Mouse (Mus musculus) left cerebral cortex, adult 9 months (tissue): ENCODE data around the gene Gfer.
"Not testable (repeated sequence)": the region's sequence is repeated elsewhere in the genome, so short reads cannot be mapped to it uniquely, and the experiment has no call there.

Experiments used
- DNase-seq, 2 experiments: peaks; one replicate each; pipeline ENCODE4 v3.0.0; 2022; ENCODE audit warnings: low spot score in 2 of 2

Gene Gfer

DNA sequence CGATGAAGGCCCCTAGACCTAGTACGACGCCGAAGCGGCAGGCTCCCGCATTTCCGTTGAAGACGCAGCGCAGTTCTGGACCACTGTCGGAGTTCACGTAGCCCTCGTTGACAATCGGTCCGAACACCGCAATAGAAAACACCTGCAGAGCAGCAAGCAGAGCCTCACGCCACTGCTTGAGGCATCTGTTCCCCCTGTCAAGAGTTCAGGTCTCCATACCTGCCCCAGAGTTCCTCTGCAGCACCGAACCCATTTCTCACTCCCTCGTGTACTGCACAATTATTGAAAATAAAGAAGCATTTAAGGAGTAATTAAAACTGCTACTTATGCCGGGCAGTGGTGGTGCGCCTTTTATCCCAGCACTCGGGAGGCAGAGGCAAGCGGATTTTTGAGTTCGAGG, 8.4 kb downstream of the Gfer start:
- DNase-seq = no peak

DNA sequence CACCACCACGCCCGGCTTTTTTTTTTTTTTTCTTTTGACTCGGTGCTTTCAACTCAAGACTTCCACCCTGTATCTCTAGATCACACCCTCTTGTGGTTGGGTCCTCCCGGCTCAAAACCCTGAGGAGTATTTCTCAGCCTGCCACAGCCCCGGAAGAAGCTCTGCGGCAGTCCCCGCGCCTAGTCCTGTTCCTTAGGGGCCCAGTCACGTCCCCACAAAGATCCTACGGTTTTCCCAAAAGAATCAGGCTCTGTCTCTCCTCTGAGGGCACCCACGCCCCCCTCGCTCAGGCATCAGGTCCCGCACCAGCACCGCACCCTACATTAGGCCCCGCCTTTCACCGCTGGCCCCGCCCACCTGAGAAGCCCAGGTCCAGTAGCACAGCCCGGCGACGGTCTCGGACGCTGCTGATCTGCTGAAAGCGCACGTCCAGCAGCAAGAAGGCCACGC, 8.8 kb downstream of the Gfer start:
- DNase-seq = no peak

DNA sequence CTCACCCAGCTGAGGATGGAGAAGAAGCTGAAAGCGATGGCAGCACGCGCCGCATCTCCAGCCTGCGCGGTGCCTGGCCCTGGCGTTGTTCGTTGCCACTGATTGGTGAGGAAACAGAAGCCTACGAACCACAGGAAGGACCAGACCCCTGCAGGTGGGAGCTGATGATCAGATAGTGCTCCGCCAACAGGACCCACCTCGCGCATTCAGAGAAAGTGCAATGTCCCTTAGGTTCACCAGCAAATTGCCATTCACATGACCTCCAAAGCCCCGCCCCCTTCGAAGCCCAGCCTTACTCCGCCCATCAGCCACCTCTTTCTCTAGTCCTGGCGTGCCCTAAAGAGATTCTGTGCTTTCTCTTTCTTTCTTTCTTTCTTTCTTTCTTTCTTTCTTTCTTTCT, 9.4 kb downstream of the Gfer start:
- DNase-seq = no peak

DNA sequence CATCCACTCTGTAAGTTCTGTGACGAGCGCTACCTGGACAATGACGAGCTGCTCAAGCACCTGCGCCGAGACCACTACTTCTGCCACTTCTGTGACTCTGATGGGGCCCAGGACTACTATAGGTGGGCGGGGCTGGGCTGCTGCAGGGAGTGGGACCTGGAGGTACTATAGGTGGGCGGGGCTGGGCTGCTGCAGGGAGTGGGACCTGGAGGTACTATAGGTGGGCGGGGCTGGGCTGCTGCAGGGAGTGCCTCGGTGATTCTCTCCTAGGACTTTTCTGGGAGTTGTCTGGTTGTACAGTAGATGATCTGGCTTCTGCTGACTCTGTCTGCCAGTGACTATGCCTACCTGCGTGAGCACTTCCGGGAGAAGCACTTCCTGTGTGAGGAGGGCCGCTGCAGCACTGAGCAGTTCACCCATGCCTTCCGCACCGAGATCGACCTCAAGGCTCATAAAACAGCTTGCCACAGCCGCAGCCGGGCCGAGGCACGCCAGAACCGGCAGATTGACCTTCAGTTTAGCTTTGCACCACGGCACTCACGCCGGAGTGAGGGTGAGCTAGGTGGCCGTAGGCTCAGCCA, 18.4 kb downstream of the Gfer start:
- no peak for DNase-seq

GRCm38 (mm10) chr17:24676877-24677276, 19.1 kb downstream of the Gfer start:
- no peak for DNase-seq

DNA sequence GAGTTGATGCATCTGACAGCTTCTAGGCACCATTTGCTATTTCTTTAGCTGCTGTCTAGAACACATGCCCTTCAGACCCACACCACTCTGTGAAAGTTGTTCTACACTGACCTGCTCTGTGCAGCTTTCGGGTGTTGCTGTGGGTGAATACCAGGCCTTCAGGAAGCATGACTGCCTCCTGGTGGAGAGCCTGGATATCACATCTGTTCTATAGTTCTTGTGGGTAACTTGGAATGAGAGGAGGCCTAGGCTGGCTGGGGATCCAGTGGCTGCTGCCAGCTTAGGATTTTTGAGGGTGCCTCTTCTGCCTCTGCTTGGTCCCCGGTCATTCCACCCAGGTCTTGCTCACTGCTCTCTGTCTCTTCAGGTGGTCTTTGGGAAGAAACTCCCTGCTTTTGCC, 19.8 kb downstream of the Gfer start:
- DNase-seq = peak in 1 of 2 experiments; percentile 70

- DNase-seq = peak in 1 of 2 experiments; percentile 66
Measured at GRCm38 (mm10) chr17:24674277-24674676, 21.7 kb downstream of the Gfer start.

DNA sequence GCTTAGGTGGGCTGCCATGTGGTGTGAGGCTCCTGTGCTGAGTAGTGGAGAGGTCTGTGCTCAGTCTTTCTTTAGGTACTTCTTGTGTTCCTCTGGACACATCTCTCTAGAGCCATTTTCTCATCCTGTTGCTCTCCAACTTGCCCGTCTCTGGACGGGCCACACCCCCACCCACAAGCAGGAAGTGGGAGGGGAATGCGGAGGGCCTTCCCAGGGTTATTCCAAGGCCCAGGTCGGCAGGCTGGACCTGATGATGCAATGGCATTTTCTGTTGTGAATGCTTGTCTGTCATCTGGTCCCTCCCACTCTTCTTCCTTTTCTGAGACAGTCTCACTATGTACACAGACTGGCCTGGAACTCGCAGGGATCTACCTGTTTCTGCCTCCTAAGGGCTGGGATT, 23.8 kb downstream of the Gfer start:
- no peak for DNase-seq

GRCm38 (mm10) chr17:24671346-24671745, 24.6 kb downstream of the Gfer start:
- DNase-seq = no peak

DNA sequence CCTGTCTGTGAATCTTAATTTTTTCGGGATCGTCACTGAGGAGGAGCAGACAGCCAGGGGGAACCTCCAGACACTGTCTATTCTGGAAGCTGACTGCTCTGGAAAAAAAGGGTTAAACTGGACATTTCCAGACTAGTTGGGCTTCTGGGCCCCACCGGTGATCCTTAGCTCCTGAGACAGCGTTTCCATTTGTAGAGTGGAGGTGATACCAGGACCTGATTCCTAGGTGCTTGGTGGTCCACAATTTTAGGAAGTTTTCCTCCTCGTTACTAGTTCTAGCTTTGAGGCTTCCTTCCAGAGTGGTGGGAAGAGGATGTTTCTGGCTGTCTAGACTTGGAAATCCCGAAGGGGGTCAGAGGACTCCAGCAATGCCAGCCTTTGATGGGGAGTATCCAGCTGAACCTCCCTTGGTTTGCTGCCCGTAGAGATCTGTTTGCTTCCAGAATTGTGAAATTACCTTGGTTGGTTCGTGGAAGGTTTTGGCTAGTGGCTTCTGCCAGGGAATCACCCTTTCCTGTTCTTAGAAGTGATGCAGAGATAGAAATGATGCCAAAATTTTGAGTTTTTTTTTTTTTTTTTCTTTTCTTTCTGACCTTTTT, 25.6 kb downstream of the Gfer start:
- no peak for DNase-seq

- peak; percentile 85 to 93 for DNase-seq
Measured at GRCm38 (mm10) chr17:24669545-24670245, 26.3 kb downstream of the Gfer start, which contains the start of gene Zfp598. Zfp598 (plus strand) TSS chr17:24669687.

DNA sequence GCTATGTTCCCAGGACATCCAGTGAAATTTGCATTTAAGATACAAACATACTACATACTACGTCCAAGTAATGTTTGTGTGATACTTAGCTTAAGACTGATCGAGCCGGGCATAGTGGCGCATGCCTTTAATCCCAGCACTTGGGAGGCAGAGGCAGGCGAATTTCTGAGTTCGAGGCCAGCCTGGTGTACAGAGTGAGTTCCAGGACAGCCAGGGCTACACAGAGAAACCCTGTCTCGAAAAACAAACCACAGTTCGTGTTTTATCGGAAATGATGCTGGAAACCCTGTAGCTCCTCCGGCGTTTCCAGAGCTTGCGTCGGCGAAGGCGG, 26.8 kb downstream of the Gfer start:
- DNase-seq = not testable (repeated sequence)

- DNase-seq = peak in 1 of 2 experiments; percentile 59
Measured at GRCm38 (mm10) chr17:24667416-24667815, 28.5 kb downstream of the Gfer start.

GRCm38 (mm10) chr17:24667011-24667410, 28.9 kb downstream of the Gfer start:
- not testable (repeated sequence) for DNase-seq

DNA sequence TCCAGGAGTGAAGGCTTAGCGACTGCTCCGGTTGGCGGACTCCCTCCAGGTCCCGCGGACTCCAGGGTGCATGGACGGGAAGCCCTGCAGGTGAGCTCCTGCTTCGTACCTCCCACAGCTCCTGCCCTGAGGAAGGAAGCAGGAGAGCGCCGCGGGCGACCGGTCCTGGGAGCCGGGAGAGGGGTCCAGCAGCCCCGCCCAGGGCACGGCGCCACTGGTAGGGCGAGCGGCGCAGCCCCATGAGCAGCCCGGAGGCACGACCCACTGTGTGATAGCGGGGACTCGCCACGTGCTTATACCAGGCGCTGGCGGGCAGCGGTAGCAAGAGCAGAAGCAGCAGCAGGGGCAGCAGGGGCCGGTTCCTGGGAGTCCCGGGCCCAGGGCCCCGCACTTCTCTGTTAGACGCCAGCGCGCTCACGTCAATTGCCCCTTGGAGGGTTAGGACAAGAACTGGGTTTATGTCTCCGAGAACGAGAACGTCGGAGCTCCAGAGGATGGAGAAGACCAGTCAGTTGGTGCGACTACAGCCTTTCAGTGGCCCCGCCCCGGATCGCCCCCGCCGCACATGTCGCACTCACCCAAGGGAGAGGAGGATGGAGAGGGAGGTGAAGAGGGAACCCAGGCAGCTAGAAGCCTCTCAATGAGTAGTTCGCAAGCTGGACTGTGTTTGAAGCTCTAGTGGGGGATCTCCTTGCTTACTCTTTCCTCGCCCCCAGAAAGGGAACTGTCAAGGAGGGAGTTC, 37.8 kb downstream of the Gfer start, which contains the start of gene Npw:
Npw (minus strand) TSS at position 441 of the 742 bp plus-strand sequence.
- no peak for DNase-seq

DNA sequence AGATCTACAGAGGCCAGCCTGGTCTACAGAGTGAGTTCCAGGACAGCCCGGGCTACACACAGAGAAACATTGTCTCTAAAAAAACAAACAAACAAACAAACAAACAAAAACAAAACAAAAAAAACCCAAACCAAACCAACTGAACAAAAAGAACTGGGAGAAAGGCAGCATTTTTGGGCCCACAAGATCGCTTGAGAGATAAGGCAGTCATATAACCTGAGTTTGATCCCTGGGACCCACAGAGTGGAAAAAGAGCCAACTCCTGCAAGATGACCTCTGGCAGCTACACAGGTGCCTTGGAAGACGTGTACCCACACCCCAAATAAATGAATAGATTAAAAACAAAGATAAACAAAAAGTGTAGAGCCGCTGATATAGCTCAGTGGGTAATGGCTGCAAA, 41.0 kb downstream of the Gfer start:
- no peak for DNase-seq

- peak in 1 of 2 experiments; percentile 54 for DNase-seq
Measured at GRCm38 (mm10) chr17:24653967-24654710, 41.8 kb downstream of the Gfer start.

DNA sequence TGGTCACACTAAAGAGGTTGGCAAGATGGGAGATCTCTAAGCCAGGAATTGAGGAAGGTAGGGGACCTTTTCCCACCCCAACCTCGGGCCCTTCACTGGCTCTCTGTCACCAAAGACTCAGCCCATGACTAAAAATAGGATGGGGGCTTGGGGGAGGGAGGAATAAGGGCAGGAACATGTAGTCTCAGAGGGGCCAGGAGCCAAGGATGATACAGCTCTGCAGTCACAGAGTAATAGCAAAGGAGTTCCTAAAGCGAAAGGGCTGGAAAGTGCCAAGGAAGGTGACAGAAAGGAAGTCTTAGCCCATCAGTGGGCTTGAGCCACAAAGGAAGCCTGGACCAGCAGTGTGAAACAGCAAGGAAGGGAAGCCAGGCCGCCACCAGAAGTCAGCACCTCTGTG, 44.1 kb downstream of the Gfer start:
- DNase-seq = no peak

DNA sequence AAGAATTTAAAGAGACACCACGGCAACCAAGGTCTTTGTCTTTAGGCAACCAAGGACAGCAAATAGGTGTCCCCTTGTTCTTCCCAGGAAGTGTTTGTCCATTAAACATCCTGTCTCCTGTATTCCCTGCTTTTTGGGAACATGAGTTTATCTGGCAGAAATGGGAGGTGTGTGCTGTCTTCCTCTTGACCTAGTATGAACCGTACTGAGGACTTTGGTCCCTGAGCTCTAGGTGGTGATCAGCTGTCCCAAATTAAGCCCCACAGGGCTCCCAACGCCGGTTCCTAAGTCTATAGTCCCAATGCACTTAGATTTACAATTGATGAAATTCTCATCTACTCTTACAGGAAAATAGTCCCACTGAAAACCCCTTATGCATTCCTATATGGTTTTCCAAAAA, 45.2 kb downstream of the Gfer start:
- DNase-seq = no peak

DNA sequence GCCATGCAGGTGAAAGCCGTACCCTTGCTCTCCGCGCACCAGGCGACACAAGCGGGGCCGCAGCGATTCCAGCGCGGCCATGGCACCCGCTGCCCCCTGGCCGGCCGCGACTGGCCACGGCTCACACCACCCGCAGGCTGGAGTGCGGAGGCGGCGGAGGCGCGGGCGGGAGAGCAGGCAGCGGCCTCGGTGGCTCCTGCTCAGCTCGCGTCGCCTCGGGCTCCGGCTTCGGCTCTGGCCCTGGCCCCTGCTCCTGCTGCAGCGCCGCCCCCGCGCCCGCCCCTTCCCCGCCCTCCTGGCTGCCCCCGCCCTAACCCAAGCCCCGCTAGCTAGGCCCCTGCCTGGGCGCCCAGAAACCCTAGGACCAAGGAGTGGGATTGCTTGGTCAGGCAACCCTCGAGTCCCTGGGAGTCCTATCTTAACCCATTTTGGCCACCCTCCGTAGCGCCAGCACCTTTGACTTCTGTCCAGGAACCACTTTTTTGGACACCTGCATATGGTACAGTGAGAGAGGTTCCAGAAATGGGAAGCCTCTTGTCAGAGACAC, 45.8 kb downstream of the Gfer start, which contains the start of gene Slc9a3r2:
Slc9a3r2 (minus strand) TSS at position 258 of the 547 bp plus-strand sequence.
- no peak for DNase-seq

- no peak for DNase-seq
Measured at GRCm38 (mm10) chr17:24649581-24650069, 46.3 kb downstream of the Gfer start.
